Mouse (Mus musculus) heart, adult 2 months (tissue): ENCODE data around the gene Zfp710.

Source experiments
- CTCF ChIP-seq: fragments of 200-600 bp; IDR thresholded peaks from 2 replicates; pipeline ENCODE4 v1.8.1; 2022; ENCODE audit warnings: antibody characterized with exemption, mild to moderate bottlenecking, moderate library complexity
- EP300 ChIP-seq: fragments of 200-500 bp; IDR thresholded peaks from 2 replicates; pipeline ENCODE4 v1.6.1; 2011; ENCODE audit warnings: low read depth, low read length, control low read depth; ENCODE audit not compliant: insufficient read depth
- POLR2A ChIP-seq: fragments of 200-500 bp; IDR thresholded peaks from 2 replicates; pipeline ENCODE4 v1.6.1; 2011; ENCODE audit warnings: mild to moderate bottlenecking, low read depth, low read length, control low read depth; ENCODE audit not compliant: insufficient read depth

DNA sequence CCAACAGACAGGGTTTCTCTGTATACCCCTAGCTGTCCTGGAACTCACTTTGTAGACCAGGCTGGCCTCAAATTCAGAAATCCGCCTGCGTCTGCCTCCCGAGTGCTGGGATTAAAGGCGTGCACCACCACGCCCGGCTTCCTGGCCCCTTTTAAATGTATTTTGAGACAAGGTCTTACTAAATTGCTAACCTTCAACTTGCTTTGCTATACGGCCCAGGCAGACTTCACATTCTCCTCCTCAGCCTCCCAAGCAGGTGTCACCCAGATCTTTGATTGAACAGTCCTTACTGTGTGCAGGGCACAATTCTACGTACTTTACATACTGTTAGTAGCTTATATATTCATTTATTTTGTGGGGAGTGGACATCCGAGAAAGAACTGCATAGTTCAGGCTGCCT lies 9.2 kb downstream of the Zfp710 start:
- TF ChIP-seq CTCF (no peak), POLR2A (no peak), EP300 (no peak)
